Mouse (Mus musculus) testis, adult 2 months (tissue): ENCODE data around the gene Ugt1a7c. TPM values are rescaled to one million over a fixed set of nuclear protein-coding genes. Genes with fewer than 3 reads are reported as not detected.

Source experiments
- H3K27ac ChIP-seq: fragments of 200-500 bp; 2 replicates; pipeline ENCODE4 v1.5.1; 2012; ENCODE audit warnings: low read depth, low read length; ENCODE audit not compliant: control insufficient read depth, insufficient read depth
- H3K27me3 ChIP-seq: fragments of 200-500 bp; 2 replicates; pipeline ENCODE4 v1.6.1; 2012; ENCODE audit warnings: mild to moderate bottlenecking, low read length, moderate library complexity; ENCODE audit not compliant: control insufficient read depth, insufficient read depth
- H3K36me3 ChIP-seq: fragments of 200-500 bp; 2 replicates; pipeline ENCODE4 v1.6.1; 2012; ENCODE audit warnings: mild to moderate bottlenecking, low read length; ENCODE audit not compliant: control insufficient read depth, insufficient read depth
- H3K4me1 ChIP-seq: fragments of 200-500 bp; 2 replicates; pipeline ENCODE4 v1.6.1; 2012; ENCODE audit warnings: low read length; ENCODE audit not compliant: control insufficient read depth, insufficient read depth
- H3K4me3 ChIP-seq: fragments of 200-500 bp; 2 replicates; pipeline ENCODE4 v1.5.1; 2012; ENCODE audit warnings: low read depth, mild to moderate bottlenecking, low read length, moderate library complexity, mixed read lengths; ENCODE audit not compliant: control insufficient read depth
- CTCF ChIP-seq: fragments of 200-500 bp; IDR thresholded peaks from 2 replicates; pipeline ENCODE4 v1.5.1; 2012; ENCODE audit warnings: low read depth, mild to moderate bottlenecking, inconsistent platforms, low read length, moderate library complexity; ENCODE audit not compliant: control insufficient read depth, insufficient read depth, insufficient replicate concordance
- POLR2A ChIP-seq: fragments of 200-500 bp; IDR thresholded peaks from 2 replicates; pipeline ENCODE4 v1.6.1; 2012; ENCODE audit warnings: low read depth, mild to moderate bottlenecking, inconsistent platforms, low read length, moderate library complexity; ENCODE audit not compliant: control insufficient read depth
- polyA plus RNA-seq: library from polyadenylated mRNA; depleted of rRNA; stranded (reverse); fragments of >200 nt; gene quantifications from 2 replicates; pipeline ENCODE4 v1.2.3, GENCODE M21; 2012

The Ugt1a7c gene
- polyA plus RNA-seq, 1 experiment, result 6.5 TPM

DNA sequence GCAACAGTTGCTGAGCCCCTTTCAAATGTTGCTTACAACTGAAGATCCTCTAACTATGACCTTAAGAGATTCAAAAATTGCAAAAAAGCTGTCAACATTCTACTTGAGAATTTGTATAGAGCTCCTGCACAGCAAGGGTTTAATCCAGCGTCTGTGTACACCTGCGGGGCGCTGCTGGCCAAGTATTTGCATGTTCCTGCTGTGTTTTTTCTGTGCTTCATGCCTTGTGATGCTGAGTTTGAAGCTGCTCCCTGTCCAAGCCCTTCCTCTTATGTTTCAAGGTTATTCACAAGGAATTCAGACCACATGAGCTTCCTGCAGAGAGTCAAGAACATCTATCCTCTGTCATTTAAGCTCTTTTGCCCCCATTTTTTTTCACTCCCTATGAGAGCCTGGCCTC is 97.3 kb downstream of the Ugt1a7c start:
- H3K27me3 ChIP-seq, result no peaks in the 10 kb centered on the region
- H3K27ac ChIP-seq, result no peak overlapping the region
- no peak overlapping the region for H3K4me3 ChIP-seq
- H3K4me1 ChIP-seq, result no peaks in the 10 kb centered on the region
- TF ChIP-seq CTCF (no peak), POLR2A (no peak)
- no peaks in the 10 kb centered on the region for H3K36me3 ChIP-seq

DNA sequence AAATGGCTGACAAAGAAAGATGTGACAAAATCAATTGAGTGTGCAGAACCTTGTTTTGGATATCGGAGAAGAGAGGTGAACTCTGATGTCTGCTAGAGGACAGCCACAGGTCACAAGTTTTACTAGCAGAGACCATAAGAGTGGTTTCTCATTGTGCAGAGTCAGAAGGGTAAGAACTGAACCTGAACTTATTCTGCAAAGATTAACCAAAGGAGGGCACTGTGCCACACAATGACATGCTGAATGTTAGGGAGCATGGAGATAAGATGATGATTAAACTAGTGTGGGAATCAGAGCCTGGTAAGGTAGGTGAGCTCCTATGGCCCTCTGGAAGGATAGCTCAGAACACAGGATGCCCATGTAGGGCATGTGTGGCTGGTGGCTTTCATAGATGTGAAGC is 100.8 kb downstream of the Ugt1a7c start:
- no peak overlapping the region for H3K4me3 ChIP-seq
- no peak overlapping the region for H3K27ac ChIP-seq
- no peaks in the 10 kb centered on the region; the same call in 1 of the 2 replicates for H3K4me1 ChIP-seq
- no peaks in the 10 kb centered on the region for H3K27me3 ChIP-seq
- TF ChIP-seq POLR2A (no peak), CTCF (no peak)
- H3K36me3 ChIP-seq, result no peaks in the 10 kb centered on the region

DNA sequence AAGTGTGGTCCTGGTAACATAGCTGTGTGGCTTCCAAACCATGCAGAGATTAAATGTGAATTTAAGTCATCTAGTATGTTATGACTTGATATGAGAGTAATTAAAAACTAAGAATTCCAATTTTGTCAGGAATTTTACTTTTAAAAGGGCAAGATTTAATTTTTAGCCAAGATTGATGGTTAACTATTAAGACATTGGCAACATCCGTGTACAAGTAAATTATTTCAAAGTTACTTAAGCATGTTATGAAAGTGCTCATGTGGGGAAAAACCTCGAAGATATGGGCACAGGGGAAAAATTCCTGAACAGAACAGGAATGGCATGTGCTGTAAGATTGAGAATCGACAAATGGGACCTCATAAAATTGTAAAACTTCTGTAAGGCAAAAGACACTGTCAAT is 102.6 kb downstream of the Ugt1a7c start:
- H3K4me1 ChIP-seq, result no peaks in the 10 kb centered on the region; the same call in 1 of the 2 replicates

DNA sequence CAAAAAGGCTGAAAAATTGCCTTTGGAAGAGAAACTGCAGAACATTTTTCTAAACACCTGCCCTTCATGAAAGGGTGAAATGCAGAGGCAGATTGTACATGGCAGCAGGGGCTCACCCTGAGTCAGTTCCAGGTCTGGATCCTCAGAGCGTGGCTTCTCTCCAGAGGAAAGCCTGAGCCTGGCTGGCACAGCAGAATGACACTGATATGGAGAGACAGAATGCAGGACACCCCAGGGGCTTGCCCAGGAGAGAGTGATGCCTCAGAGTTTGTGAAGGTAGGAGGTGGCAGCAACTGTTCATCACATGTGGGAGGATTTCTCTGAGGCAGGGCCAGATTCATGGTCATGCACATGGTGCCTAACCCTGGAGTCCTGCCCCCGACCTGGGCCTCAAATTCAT is 105.1 kb downstream of the Ugt1a7c start:
- no peak overlapping the region for H3K4me3 ChIP-seq
- H3K27me3 ChIP-seq, result no peaks in the 10 kb centered on the region
- H3K27ac ChIP-seq, result no peak overlapping the region
- TF ChIP-seq POLR2A, result no peak
- H3K36me3 ChIP-seq, result no peaks in the 10 kb centered on the region; the same call in none of the 2 replicates
- H3K4me1 ChIP-seq, result no peaks in the 10 kb centered on the region; the same call in 1 of the 2 replicates

More for the DNA sequence above, 102.6 kb downstream of the Ugt1a7c start:
- no peak overlapping the region for H3K27ac ChIP-seq
- TF ChIP-seq POLR2A (no peak), CTCF (no peak)
- H3K4me3 ChIP-seq, result no peak overlapping the region
- H3K36me3 ChIP-seq, result no peaks in the 10 kb centered on the region
- H3K27me3 ChIP-seq, result no peaks in the 10 kb centered on the region

DNA sequence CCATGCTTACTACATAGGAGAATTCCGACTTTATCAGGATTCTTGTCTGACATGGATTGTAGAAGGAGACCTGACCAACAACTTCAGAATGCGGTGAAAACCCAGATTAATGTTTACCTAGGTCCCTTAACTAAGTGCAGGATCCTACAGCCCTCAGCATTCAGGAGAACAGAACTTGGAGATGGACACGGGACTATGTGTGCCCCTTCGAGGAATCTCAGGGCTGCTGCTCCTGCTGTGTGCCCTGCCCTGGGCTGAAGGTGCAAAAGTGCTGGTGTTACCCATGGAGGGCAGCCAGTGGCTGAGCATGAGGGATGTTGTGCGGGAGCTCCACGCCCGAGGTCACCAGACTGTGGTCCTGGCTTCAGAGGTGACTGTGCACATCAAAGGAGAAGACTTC is 105.6 kb downstream of the Ugt1a7c start, which contains the start of gene Ugt1a2:
TSS of gene Ugt1a2 (plus strand) at position 146 of the 400 bp plus-strand sequence.
- Histone ChIP-seq H3K4me1 (no peaks in the 10 kb centered on the region; the same call in 1 of the 2 replicates), H3K27me3 (no peaks in the 10 kb centered on the region), H3K27ac (no peak within 1 kb of the TSS), H3K4me3 (no peak within 1 kb of the TSS), H3K36me3 (no peaks in the 10 kb centered on the region; the same call in none of the 2 replicates)
- TF ChIP-seq CTCF (no peak), POLR2A (no peak)

DNA sequence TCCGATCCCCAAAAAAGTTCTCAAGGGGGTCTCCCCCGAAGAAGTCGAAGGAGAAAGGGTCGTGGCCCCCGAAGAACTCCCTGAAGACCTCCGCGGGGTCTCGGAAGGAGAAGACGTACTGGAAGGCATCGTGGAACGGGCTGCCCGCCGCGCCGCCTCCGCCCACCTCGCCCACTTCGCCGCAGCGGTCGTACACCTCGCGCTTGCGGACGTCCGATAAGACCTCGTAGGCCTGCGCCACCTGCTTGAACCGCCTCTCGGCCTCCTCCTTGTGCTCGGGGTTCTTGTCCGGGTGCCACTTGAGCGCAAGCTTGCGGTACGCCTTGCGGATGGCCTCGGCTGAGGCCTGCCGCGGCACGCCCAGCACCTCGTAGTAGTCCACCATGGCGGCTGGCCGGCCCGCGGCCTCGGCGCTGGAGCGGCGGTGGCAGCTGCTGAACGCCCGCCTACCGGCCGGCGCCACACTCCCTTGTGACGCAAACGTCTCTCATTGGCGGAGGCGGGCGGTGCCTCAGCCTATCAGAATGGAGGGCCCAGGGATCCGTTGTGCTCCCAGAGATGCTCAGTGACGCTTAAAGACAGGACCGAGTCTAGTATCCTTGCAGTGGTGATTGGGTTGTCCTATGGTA is 110.5 kb downstream of the Ugt1a7c start, which contains the start of gene Dnajb3:
TSS of gene Dnajb3 (minus strand) at position 489 of the 629 bp plus-strand sequence.
- no peaks in the 10 kb centered on the region for H3K27me3 ChIP-seq
- TF ChIP-seq CTCF, result no peak
- peak; percentile 100 for TF ChIP-seq POLR2A
- peak within 1 kb of the TSS; percentile 97 for H3K4me3 ChIP-seq
- H3K4me1 ChIP-seq, result peaks cover 2% of the 10 kb centered on the region; the same call in 1 of the 2 replicates
- peak within 1 kb of the TSS; percentile 100 for H3K27ac ChIP-seq
- H3K36me3 ChIP-seq, result no peaks in the 10 kb centered on the region; the same call in none of the 2 replicates

DNA sequence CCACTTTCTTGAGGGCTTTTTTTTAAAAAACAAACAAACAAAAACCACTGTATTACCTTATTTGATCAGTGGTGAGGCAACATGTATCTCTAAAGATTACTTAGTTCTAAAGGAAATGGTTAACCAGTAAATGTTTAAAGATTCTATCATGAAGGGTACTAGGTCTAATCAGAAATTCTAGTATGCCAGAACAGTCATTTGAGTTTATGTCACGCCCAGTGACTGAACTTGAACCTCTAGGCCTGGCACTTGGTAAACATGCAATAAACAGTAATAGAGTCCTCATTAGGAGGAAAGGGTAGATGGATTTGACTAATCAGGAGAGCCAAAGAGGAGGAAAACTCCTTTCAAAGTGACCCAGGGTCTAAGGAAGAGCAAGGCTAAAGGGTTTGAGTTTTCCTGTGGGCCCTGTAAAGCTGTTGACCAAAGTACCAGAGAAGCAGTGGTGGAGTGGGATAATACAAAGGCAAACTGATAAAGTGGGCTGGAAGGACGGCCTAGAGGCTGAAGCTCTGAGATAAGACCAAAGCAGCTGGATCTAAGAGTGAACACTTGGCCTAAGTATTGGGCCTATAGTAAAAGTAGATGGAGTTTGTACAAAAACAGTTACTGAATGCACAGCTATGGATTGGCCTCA is 112.1 kb downstream of the Ugt1a7c start:
- no peak for TF ChIP-seq POLR2A
- no peak for TF ChIP-seq CTCF
- Histone ChIP-seq H3K27me3 (no peaks in the 10 kb centered on the region), H3K36me3 (no peaks in the 10 kb centered on the region; the same call in none of the 2 replicates), H3K27ac (no peak overlapping the region), H3K4me3 (peak overlapping the region; percentile 63), H3K4me1 (peaks cover 2% of the 10 kb centered on the region; the same call in 1 of the 2 replicates)
